In genomic region chr3:21892864-21893404, GRCm38 (mm10) we compare ENCODE assay signal across 12 mouse cellular contexts.
A peak's percentile ranks its signal among the peaks of the same experiment; 100 is the strongest.
DNase-seq lines count a peak whose midpoint lies in the region; ATAC-seq and TF ChIP-seq lines count a peak whose summit lies in the region.
"Had no signal": no experiment of that assay in that cellular context is flagged by ENCODE, and none has a peak within 500 bp of the region (broad histone marks: within the 10 kb centered on the region; RNA-seq: fewer than 3 reads in every experiment).

No protein-coding gene starts in this region.

- WGBS in kidney, embryonic 15.5 days = 28% methylated on average over 8 of the region's 8 CpGs
- WGBS in forebrain, postnatal 0 days = 24% methylated on average over 8 of the region's 8 CpGs

- peak; percentile 72; the same call in 1 of the 2 replicates for ATAC-seq in kidney, embryonic 15.5 days (replicated peaks; ENCODE audit: low FRiP score)
- ATAC-seq in forebrain, postnatal 0 days = peak; percentile 91

- H3K9ac ChIP-seq in kidney, embryonic 15.5 days = no peak overlapping the region
- H3K9ac ChIP-seq in forebrain, postnatal 0 days = no peak overlapping the region
- H3K9ac ChIP-seq: limb, embryonic 12.5 days had no signal

- H3K9me3 ChIP-seq in kidney, embryonic 15.5 days (replicated peaks) = no peaks in the 10 kb centered on the region
- H3K9me3 ChIP-seq in forebrain, postnatal 0 days (ENCODE audit: low read length) = no peaks in the 10 kb centered on the region
- H3K9me3 ChIP-seq: heart, embryonic 10.5 days; limb, embryonic 12.5 days; megakaryocyte, embryonic 14.5 days had no signal

- H3K4me1 ChIP-seq in kidney, embryonic 15.5 days = peaks cover 18% of the 10 kb centered on the region; the same call in 1 of the 2 replicates
- peaks cover 5% of the 10 kb centered on the region; the same call in 1 of the 2 replicates for H3K4me1 ChIP-seq in forebrain, postnatal 0 days (ENCODE audit: insufficient read depth)
- H3K4me1 ChIP-seq: heart, embryonic 10.5 days had no signal

- no peak overlapping the region for H3K4me3 ChIP-seq in kidney, embryonic 15.5 days (replicated peaks)
- no peak overlapping the region for H3K4me3 ChIP-seq in forebrain, postnatal 0 days (ENCODE audit: low read depth, low read length)
- H3K4me3 ChIP-seq: heart, embryonic 10.5 days; limb, embryonic 12.5 days; megakaryocyte, embryonic 14.5 days had no signal

- no peak for DNase-seq in kidney, adult 9 months
- DNase-seq in forebrain, postnatal 0 days = peak; percentile 66
- DNase-seq in left cerebral cortex, adult 18-20 months (ENCODE audit: low spot score in 2 of 2) = peak; percentile 5 to 28
- peak; percentile 41 for DNase-seq in retina, postnatal 1 day
- DNase-seq in cerebellum, adult 18-20 months = no peak
- no peak for DNase-seq in gastrocnemius, adult 18-20 months (ENCODE audit: low spot score)
- DNase-seq in kidney, adult 18-20 months = no peak
- DNase-seq: cerebellum, adult 2 months had no signal

- H3K4me2 ChIP-seq in kidney, embryonic 15.5 days = no peak overlapping the region
- no peak overlapping the region for H3K4me2 ChIP-seq in forebrain, postnatal 0 days (ENCODE audit: low read depth)
- H3K4me2 ChIP-seq: limb, embryonic 12.5 days had no signal

- TF ChIP-seq CTCF in forebrain, postnatal 0 days (IDR thresholded peaks at IDR 0.05; ENCODE audit: low read depth) = no peak

- no peaks in the 10 kb centered on the region for H3K36me3 ChIP-seq in kidney, embryonic 15.5 days
- H3K36me3 ChIP-seq in forebrain, postnatal 0 days (ENCODE audit: insufficient read depth) = no peaks in the 10 kb centered on the region
- H3K36me3 ChIP-seq: heart, embryonic 10.5 days; limb, embryonic 12.5 days had no signal

- 0 out of 2 replicates have a peak overlapping the region, but pooled peaks have one; percentile 45 for H3K27ac ChIP-seq in kidney, embryonic 15.5 days
- peak overlapping the region; percentile 59 for H3K27ac ChIP-seq in forebrain, postnatal 0 days (ENCODE audit: low read depth, low read length)
- H3K27ac ChIP-seq: heart, embryonic 10.5 days; limb, embryonic 12.5 days had no signal

- no peaks in the 10 kb centered on the region for H3K27me3 ChIP-seq in kidney, embryonic 15.5 days
- H3K27me3 ChIP-seq in forebrain, postnatal 0 days (ENCODE audit: insufficient read depth, low read length) = no peaks in the 10 kb centered on the region
- H3K27me3 ChIP-seq: limb, embryonic 12.5 days; megakaryocyte, embryonic 14.5 days had no signal

Comparison
In these comparisons a context has a peak if more than half of its experiments do, and no peak if none do; other contexts are left out.
1. DNase-seq: peak in forebrain, postnatal 0 days (single experiment), left cerebral cortex, adult 18-20 months (2 of 2) and retina, postnatal 1 day (single experiment); none in kidney, adult 9 months (single experiment), cerebellum, adult 18-20 months (0 of 2), gastrocnemius, adult 18-20 months (single experiment) and kidney, adult 18-20 months (single experiment).